Mouse (Mus musculus): ENCODE data around the gene F830045P16Rik. TPM values are rescaled to one million over a fixed set of nuclear protein-coding genes. Genes with fewer than 3 reads are reported as not detected.
A peak's percentile ranks its signal among the peaks of the same experiment; 100 is the strongest.

F830045P16Rik gene
- polyA plus RNA-seq (2015; fragmentation: Nextera tagmentation; extraction: Ambion mirVana): 0.09 and 0.22 TPM in 2 replicates

DNA sequence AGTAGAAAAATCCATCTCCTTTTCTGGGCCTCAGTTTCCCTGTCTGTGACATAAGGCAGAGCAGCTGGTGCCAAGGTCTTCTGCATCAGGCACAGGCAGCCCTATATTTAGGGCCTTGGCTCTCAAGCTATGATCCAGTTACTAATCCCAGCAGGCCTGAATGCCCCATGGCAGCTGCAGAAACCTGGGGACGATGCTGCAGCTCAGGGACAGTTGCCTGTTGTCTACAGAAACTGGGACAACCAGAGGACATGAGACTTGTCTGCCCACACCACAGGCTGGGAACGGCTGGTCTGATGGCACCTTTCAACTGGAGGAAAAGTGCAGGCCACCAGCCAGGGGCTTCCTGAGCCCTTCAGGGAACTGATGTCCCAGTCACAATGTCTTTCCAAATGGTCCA, at the start of gene F830045P16Rik:
F830045P16Rik (minus strand) TSS at position 226 of the 400 bp plus-strand sequence.
- no peaks in the 10 kb centered on the region for H3K36me3 ChIP-seq
- no peaks in the 10 kb centered on the region for H3K9me3 ChIP-seq
- H3K4me2 ChIP-seq: no peak within 1 kb of the TSS
- WGBS: 66% methylated on average over 2 of the region's 2 CpGs
- no peaks in the 10 kb centered on the region for H3K27me3 ChIP-seq (replicated peaks)
- no peaks in the 10 kb centered on the region for H3K4me1 ChIP-seq
- no peak within 1 kb of the TSS for H3K4me3 ChIP-seq (replicated peaks)
- no peak for ATAC-seq (ENCODE audit: insufficient read depth, low FRiP score, low read depth)
- H3K27ac ChIP-seq: no peak within 1 kb of the TSS
- H3K9ac ChIP-seq: no peak within 1 kb of the TSS

DNA sequence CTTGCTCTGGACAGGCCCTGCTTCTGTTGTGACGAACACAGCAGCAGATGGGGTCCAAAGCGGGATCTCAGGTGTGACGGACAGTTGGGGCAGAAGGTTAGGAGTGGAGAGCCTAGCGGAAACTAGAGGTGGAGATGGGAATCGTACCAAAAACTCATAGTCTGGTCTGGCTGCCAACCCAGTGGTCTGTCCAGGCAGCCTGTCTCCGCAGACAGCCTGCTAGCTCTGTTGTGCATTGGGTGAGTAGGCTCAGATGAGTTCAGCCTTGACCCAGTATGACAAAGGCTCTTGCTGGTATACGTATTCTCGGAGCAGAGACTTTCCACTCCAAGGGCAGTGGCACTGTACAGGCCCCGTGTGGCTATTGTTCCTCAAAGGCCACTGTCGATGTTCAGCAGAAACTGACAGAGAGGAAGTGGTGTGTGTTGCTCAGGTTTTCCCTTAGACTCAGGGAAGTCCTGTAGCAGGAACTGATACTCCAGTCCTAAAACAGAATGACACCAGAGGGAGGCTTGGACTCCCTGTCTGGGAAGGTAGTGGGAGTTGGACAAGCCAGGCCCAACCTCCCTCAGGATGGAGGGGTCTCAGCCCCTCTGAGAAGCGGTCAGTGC, 49.6 kb upstream of the F830045P16Rik start:
- H3K36me3 ChIP-seq: no peaks in the 10 kb centered on the region
- WGBS: 75% methylated on average over 11 of the region's 11 CpGs
- H3K4me3 ChIP-seq (replicated peaks): no peak overlapping the region
- no peak overlapping the region; the same call in 1 of the 2 replicates for H3K27ac ChIP-seq
- H3K9ac ChIP-seq: no peak overlapping the region
- no peaks in the 10 kb centered on the region for H3K27me3 ChIP-seq (replicated peaks)
- H3K4me1 ChIP-seq: peaks cover 3% of the 10 kb centered on the region; the same call in 1 of the 2 replicates
- H3K4me2 ChIP-seq: no peak overlapping the region
- no peak for ATAC-seq (ENCODE audit: insufficient read depth, low FRiP score, low read depth)
- H3K9me3 ChIP-seq: no peaks in the 10 kb centered on the region

DNA sequence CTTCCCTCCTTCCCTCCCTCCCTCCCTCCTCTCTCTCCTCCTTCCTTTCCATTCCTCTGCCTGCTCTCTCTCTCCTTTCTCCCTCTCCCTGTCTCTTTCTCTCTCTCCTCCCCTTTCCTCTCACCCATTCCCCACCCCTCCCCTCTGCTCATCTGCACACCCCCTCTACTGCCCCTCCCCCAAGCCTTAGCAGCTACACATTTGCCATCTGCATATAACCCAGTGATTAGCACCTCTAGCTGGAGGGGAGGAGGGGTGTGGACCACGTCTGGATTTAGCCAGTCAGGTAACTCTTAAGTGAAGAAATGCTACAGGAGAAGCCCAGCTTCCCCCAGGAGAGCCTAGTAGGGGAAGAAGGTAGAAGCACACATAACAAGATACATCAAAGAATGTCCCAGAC, 48.5 kb upstream of the F830045P16Rik start:
- 16% methylated on average over 1 of the region's 1 CpGs for WGBS

DNA sequence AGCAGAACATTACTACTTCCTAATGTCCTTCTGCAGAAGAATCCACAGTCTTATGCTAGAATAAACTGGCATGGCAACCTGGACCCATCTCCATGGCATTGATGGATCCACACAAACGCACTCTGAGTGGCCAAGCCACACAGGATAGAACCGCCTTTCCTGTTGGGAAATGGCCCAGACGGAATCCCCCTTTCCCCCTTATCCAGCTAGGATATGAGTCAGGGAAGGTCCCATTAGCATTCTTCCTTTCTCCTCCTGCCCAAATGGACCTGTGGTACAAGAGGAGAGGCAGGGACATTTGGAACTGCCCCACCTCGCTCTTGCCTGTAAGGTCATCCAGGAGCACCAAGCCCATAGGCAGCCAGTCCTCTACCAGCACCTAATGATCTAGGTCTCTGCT, 45.9 kb upstream of the F830045P16Rik start:
- Histone ChIP-seq H3K27me3 (replicated peaks) (no peaks in the 10 kb centered on the region), H3K4me1 (no peaks in the 10 kb centered on the region), H3K4me3 (replicated peaks) (no peak overlapping the region), H3K4me2 (no peak overlapping the region), H3K9me3 (no peaks in the 10 kb centered on the region), H3K9ac (no peak overlapping the region), H3K27ac (no peak overlapping the region), H3K36me3 (no peaks in the 10 kb centered on the region)
- ATAC-seq (ENCODE audit: insufficient read depth, low FRiP score, low read depth): no peak
- WGBS: 83% methylated on average over 4 of the region's 4 CpGs

More for the DNA sequence above, 48.5 kb upstream of the F830045P16Rik start:
- Histone ChIP-seq H3K27ac (no peak overlapping the region), H3K4me1 (peaks cover 3% of the 10 kb centered on the region; the same call in 1 of the 2 replicates), H3K27me3 (replicated peaks) (no peaks in the 10 kb centered on the region), H3K9me3 (no peaks in the 10 kb centered on the region), H3K9ac (no peak overlapping the region), H3K4me3 (replicated peaks) (no peak overlapping the region), H3K36me3 (no peaks in the 10 kb centered on the region), H3K4me2 (no peak overlapping the region)
- ATAC-seq (ENCODE audit: insufficient read depth, low FRiP score, low read depth): no peak

DNA sequence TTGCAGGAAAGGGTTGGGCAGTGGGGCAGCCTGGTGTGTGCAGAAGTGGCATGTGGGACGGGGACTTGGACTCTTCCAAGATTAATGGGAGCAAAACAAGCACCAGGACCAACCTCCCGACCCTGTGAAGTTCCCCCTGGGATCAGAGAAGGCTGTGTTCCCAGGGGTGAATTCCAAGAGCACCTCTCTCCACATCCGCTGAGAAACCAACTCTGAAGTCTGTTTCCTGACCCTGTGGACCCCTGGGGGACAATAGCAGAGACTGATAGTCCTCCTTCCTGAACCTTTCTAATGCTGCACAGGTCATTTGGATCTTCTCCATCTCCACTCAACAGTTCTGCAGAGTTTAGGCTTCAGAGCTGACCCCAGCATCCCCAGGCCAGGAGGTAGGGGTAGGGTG, 45.4 kb upstream of the F830045P16Rik start:
- no peak overlapping the region for H3K4me3 ChIP-seq (replicated peaks)
- ATAC-seq (ENCODE audit: insufficient read depth, low FRiP score, low read depth): no peak
- no peak overlapping the region for H3K9ac ChIP-seq
- H3K9me3 ChIP-seq: no peaks in the 10 kb centered on the region
- H3K27me3 ChIP-seq (replicated peaks): no peaks in the 10 kb centered on the region
- WGBS: 33% methylated on average over 3 of the region's 3 CpGs
- no peak overlapping the region for H3K4me2 ChIP-seq
- no peak overlapping the region for H3K27ac ChIP-seq
- H3K36me3 ChIP-seq: no peaks in the 10 kb centered on the region
- no peaks in the 10 kb centered on the region for H3K4me1 ChIP-seq

DNA sequence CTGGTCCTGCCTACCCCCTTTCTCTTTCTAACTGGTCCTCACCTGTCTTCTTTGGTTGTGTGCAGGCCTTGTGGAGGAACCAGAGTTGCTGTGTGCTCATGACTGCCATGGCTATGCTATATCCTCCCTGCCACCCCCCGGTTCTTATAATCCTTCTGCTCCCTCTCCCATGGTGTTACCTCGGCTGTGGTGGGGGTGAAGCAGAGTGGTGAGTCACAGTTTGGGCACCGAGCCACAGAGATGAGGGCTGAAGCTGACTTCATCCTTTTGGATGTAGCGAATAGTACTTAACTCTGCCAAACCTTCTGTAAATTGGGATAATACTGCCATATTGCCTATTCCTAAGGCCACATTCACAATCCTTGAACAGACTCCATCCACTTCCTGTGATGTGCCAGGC, 44.3 kb upstream of the F830045P16Rik start:
- Histone ChIP-seq H3K4me3 (replicated peaks) (no peak overlapping the region), H3K4me2 (no peak overlapping the region), H3K36me3 (no peaks in the 10 kb centered on the region), H3K27me3 (replicated peaks) (no peaks in the 10 kb centered on the region), H3K27ac (no peak overlapping the region), H3K9me3 (no peaks in the 10 kb centered on the region), H3K9ac (no peak overlapping the region), H3K4me1 (0 out of 2 replicates have a peak, but pooled peaks cover 2% of the 10 kb centered on the region)
- ATAC-seq (ENCODE audit: insufficient read depth, low FRiP score, low read depth): 0 out of 2 replicates have a peak, but pooled peaks have one; percentile 20
- 75% methylated on average over 4 of the region's 4 CpGs for WGBS

DNA sequence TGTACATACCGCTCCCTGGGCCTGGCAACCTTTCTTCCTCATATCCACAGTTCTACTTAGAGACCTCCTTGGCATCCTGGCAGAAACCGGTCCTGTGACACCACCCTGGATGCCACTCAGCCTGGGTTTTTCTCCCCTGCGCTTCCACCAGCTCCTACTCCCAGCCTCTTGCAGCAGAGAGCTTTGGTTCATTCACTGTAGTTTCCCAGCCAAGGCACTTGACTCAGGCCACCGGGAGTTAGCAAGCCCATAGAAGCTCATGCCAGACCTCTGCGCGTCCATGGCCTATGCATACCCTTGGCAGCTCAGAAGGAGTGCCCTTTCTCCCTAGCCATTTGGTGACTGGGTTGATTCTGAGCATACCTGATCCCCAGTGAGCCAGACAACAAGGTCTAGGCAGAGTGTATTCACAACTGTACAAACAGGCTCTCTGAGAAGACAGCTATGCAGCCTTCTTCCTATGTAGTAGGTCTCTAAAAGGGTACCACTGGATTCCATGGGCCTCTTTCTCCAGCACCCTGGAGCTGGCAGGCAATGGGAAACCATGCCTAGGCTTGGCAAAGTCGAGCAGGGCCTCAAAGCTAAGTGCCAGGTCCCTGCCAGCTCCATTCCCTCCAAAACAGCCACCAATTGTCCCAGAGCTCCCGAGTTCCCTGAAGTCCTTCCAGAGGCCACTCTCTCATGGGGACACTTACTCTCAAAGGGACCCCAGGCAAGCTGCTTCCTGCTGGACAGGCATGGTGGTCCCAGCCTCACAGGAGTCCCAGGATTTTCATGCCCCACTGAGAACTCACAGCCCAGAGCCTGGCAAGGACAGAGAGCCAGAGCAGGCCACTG, 40.4 kb upstream of the F830045P16Rik start:
- H3K9ac ChIP-seq: no peak overlapping the region
- no peak overlapping the region for H3K27ac ChIP-seq
- 0 out of 2 replicates have a peak, but pooled peaks cover 9% of the 10 kb centered on the region for H3K4me1 ChIP-seq
- no peak for ATAC-seq (ENCODE audit: insufficient read depth, low FRiP score, low read depth)
- H3K36me3 ChIP-seq: no peaks in the 10 kb centered on the region
- no peaks in the 10 kb centered on the region for H3K9me3 ChIP-seq
- H3K27me3 ChIP-seq (replicated peaks): 0 out of 2 replicates have a peak, but pooled peaks cover 3% of the 10 kb centered on the region
- H3K4me3 ChIP-seq (replicated peaks): no peak overlapping the region
- 84% methylated on average over 8 of the region's 8 CpGs for WGBS
- H3K4me2 ChIP-seq: no peak overlapping the region

DNA sequence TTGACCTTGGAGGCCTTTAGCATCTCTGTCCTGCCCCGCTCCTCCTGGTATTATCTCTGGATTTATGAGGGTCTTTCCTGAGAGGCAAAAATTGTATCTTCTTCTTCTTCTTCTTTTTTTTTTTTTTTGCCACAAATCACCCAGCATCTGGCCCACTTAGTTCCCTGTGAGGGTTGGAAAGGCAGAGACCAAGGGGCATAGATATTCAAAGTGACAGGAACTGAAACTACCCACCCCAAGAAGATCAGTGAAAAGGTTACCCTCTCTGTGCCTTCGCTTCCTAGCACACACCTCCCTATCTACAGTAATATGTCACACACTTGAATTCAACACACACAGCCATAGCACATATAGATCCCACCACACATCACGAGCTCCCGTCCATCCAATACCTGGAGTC, 38.7 kb upstream of the F830045P16Rik start:
- Histone ChIP-seq H3K27me3 (replicated peaks) (0 out of 2 replicates have a peak, but pooled peaks cover 3% of the 10 kb centered on the region), H3K36me3 (no peaks in the 10 kb centered on the region), H3K4me3 (replicated peaks) (no peak overlapping the region), H3K27ac (no peak overlapping the region), H3K9ac (no peak overlapping the region), H3K4me2 (no peak overlapping the region), H3K4me1 (0 out of 2 replicates have a peak, but pooled peaks cover 9% of the 10 kb centered on the region), H3K9me3 (no peaks in the 10 kb centered on the region)
- WGBS: 90% methylated on average over 4 of the region's 4 CpGs
- no peak for ATAC-seq (ENCODE audit: insufficient read depth, low FRiP score, low read depth)

DNA sequence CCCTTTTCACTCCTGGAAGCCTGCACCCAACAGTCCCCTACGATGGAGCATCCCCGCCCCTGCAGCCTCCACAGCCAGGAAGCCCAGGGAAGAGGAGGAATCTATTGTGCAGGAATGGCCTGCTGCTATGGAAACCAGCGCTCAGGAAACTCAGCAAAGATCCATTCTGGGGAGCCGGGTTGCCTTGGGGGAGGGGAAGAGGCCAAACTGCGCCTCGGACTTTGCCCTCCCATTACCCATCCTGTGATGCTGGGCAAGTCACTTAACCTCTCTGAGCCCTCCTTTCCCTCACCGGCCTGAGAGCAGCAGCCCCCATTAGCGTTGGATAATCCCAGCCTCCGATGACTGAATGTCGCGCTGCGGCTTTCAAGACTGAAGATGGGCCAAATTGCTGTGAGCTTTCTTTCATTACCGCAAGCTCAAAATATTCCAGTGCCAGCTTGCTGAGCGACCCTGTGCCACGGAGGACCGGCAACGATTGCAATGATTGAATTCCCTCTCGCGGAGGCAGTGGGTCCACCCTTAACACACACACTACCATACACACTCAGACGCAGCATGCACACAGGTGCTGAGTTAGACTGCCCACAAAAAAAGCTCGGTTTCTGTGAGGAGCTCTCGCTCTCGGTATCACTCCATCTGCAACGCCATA, 38.1 kb upstream of the F830045P16Rik start:
- Histone ChIP-seq H3K9ac (no peak overlapping the region), H3K36me3 (no peaks in the 10 kb centered on the region), H3K9me3 (no peaks in the 10 kb centered on the region), H3K4me1 (0 out of 2 replicates have a peak, but pooled peaks cover 9% of the 10 kb centered on the region), H3K4me2 (peak overlapping the region; percentile 42), H3K27me3 (replicated peaks) (0 out of 2 replicates have a peak, but pooled peaks cover 3% of the 10 kb centered on the region), H3K27ac (no peak overlapping the region), H3K4me3 (replicated peaks) (0 out of 2 replicates have a peak overlapping the region, but pooled peaks have one; percentile 8)
- WGBS: 15% methylated on average over 24 of the region's 24 CpGs
- peak; percentile 56; the same call in 1 of the 2 replicates for ATAC-seq (ENCODE audit: insufficient read depth, low FRiP score, low read depth)

DNA sequence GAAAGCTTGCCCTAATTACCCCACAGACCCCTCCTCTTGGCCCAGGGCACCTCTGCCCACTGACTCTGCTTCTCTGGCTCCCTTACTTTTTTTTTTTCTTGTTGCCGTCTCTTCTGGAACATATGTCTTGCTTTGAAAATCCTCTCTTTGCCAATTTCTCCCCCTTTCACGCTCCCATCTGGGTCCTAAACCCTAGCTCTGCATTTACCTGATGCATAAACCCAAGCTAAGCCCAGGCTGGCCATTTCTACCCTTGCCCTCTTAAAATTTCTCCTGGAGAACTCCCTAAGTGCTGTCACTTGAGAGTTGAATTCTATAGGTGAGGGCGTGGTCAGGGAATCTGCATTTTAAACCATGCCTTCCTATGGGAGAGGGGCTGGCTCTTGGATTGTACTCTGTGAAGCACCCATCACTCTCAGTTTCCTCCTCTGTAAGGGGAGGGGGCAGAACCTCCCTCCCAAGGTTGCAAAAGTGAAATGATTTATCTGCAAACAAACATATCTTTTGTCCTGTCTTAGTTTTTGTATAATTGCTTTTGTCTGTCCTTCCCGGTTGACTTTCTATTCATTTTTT, 37.4 kb upstream of the F830045P16Rik start:
- no peak overlapping the region for H3K27ac ChIP-seq
- H3K9ac ChIP-seq: no peak overlapping the region
- ATAC-seq (ENCODE audit: insufficient read depth, low FRiP score, low read depth): no peak
- 35% methylated on average over 4 of the region's 4 CpGs for WGBS
- H3K4me3 ChIP-seq (replicated peaks): no peak overlapping the region
- H3K4me1 ChIP-seq: 0 out of 2 replicates have a peak, but pooled peaks cover 9% of the 10 kb centered on the region
- no peaks in the 10 kb centered on the region for H3K9me3 ChIP-seq
- H3K4me2 ChIP-seq: no peak overlapping the region
- H3K27me3 ChIP-seq (replicated peaks): 0 out of 2 replicates have a peak, but pooled peaks cover 3% of the 10 kb centered on the region
- H3K36me3 ChIP-seq: no peaks in the 10 kb centered on the region

DNA sequence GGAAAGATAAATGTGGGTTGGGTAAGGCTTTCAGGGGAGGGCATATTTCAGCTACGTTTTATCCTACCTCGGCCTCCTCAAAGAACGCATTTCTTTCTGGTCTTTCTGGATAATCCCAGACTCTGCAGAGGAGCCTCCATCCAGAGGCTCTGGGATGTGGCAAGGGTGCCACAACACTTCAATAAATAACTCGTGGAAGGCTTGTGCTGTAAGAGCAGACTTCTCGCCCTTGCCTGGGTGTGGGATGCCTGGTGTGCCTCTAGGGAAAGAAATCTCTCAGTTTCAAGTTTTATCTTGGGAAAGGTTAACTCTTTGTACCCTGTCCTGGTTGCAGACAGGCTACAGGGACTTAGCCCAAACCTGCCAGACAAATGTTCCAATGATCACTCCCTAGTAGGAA, 33.2 kb upstream of the F830045P16Rik start:
- H3K27me3 ChIP-seq (replicated peaks): 0 out of 2 replicates have a peak, but pooled peaks cover 3% of the 10 kb centered on the region

More for the DNA sequence above, 33.2 kb upstream of the F830045P16Rik start:
- H3K9me3 ChIP-seq: no peaks in the 10 kb centered on the region
- H3K4me3 ChIP-seq (replicated peaks): no peak overlapping the region
- no peak overlapping the region for H3K9ac ChIP-seq
- 0 out of 2 replicates have a peak, but pooled peaks cover 4% of the 10 kb centered on the region for H3K4me1 ChIP-seq
- no peaks in the 10 kb centered on the region for H3K36me3 ChIP-seq
- WGBS: 57% methylated on average over 5 of the region's 5 CpGs
- ATAC-seq (ENCODE audit: insufficient read depth, low FRiP score, low read depth): no peak
- no peak overlapping the region for H3K27ac ChIP-seq
- no peak overlapping the region for H3K4me2 ChIP-seq
